Mouse (Mus musculus): ENCODE data around the gene Ttc21a.

DNA sequence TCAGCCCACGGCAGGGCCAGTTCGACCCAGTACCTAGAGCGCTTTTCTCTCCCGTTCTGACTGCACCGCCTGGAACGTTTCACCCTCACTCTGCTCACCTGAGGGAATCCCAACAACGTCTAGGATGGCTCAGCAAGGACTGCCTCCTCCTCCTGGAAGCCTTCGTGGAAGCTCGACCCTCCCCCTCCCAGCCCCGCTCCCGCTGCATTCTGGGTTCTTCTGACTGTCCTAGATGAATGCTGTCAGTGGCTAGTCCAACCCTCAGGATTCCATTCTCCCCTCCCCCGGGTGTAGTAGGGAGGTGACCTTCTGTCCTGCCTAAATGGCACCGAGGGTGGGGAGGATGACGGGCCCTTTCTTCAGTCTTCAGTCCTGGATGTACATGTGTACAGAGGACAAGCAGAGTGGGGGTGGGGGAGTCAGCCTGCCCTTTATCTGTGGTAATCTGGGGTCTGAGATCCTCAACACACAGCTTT is 47.2 kb downstream of the Ttc21a start, which contains the start of gene Csrnp1:
- TF ChIP-seq ZNF384 (IDR thresholded peaks at IDR 0.05; ENCODE audit: low read depth, low read length) = no peak
- 0 out of 2 replicates have a peak, but pooled peaks have one; percentile 13 for TF ChIP-seq MAFK (IDR thresholded peaks at IDR 0.05; ENCODE audit: insufficient read depth, low read depth, low read length)
